Mouse (Mus musculus): Measurements from ENCODE around the gene Cops6. TPM values are rescaled to one million over a fixed set of nuclear protein-coding genes. Genes with fewer than 3 reads are reported as not detected.

Gene Cops6
- polyA plus RNA-seq, 1 experiment from 2014 or later = 269 TPM

- H3K4me3 ChIP-seq = peak overlapping the region; percentile 89
- no peaks in the 10 kb centered on the region for H3K9me3 ChIP-seq
- no peak for ATAC-seq (ENCODE audit: extremely low read depth, insufficient number of reproducible peaks, low FRiP score, low TSS enrichment)
- WGBS = 61% methylated on average over 7 of the region's 7 CpGs
- peaks cover 23% of the 10 kb centered on the region for H3K4me1 ChIP-seq
- peak overlapping the region; percentile 95 for H3K9ac ChIP-seq
- H3K27me3 ChIP-seq (replicated peaks) = no peaks in the 10 kb centered on the region
- peaks cover 32% of the 10 kb centered on the region for H3K36me3 ChIP-seq
- H3K4me2 ChIP-seq = peak overlapping the region; percentile 87
- peak overlapping the region; percentile 65 for H3K27ac ChIP-seq (replicated peaks)
Measured at GRCm38 (mm10) chr5:138160224-138160762, 578 bp upstream of the Cops6 start.

- ATAC-seq (ENCODE audit: extremely low read depth, insufficient number of reproducible peaks, low FRiP score, low TSS enrichment) = no peak
- no peak overlapping the region for H3K4me3 ChIP-seq
- peaks cover 21% of the 10 kb centered on the region for H3K4me1 ChIP-seq
- 67% methylated on average over 6 of the region's 6 CpGs for WGBS
- no peak overlapping the region for H3K4me2 ChIP-seq
- no peaks in the 10 kb centered on the region for H3K27me3 ChIP-seq (replicated peaks)
- peaks cover 60% of the 10 kb centered on the region for H3K36me3 ChIP-seq
- no peak overlapping the region for H3K27ac ChIP-seq (replicated peaks)
- H3K9me3 ChIP-seq = no peaks in the 10 kb centered on the region
- H3K9ac ChIP-seq = no peak overlapping the region
Measured at GRCm38 (mm10) chr5:138163046-138163445, 2.2 kb downstream of the Cops6 start.

GRCm38 (mm10) chr5:138163610-138164009, 2.7 kb downstream of the Cops6 start:
- no peaks in the 10 kb centered on the region for H3K9me3 ChIP-seq
- peaks cover 21% of the 10 kb centered on the region for H3K4me1 ChIP-seq
- WGBS = 75% methylated on average over 10 of the region's 10 CpGs
- H3K36me3 ChIP-seq = peaks cover 66% of the 10 kb centered on the region
- H3K4me3 ChIP-seq = no peak overlapping the region
- H3K27me3 ChIP-seq (replicated peaks) = no peaks in the 10 kb centered on the region
- no peak overlapping the region for H3K9ac ChIP-seq
- no peak for ATAC-seq (ENCODE audit: extremely low read depth, insufficient number of reproducible peaks, low FRiP score, low TSS enrichment)
- no peak overlapping the region for H3K4me2 ChIP-seq
- H3K27ac ChIP-seq (replicated peaks) = no peak overlapping the region

GRCm38 (mm10) chr5:138165594-138165993, 4.7 kb downstream of the Cops6 start:
- no peak overlapping the region for H3K9ac ChIP-seq
- H3K27ac ChIP-seq (replicated peaks) = no peak overlapping the region
- no peaks in the 10 kb centered on the region for H3K9me3 ChIP-seq
- 73% methylated on average over 8 of the region's 8 CpGs for WGBS
- no peak overlapping the region for H3K4me3 ChIP-seq
- no peaks in the 10 kb centered on the region for H3K27me3 ChIP-seq (replicated peaks)
- no peak overlapping the region for H3K4me2 ChIP-seq
- ATAC-seq (ENCODE audit: extremely low read depth, insufficient number of reproducible peaks, low FRiP score, low TSS enrichment) = no peak
- H3K36me3 ChIP-seq = peaks cover 78% of the 10 kb centered on the region
- H3K4me1 ChIP-seq = peaks cover 29% of the 10 kb centered on the region

- peak overlapping the region; percentile 95 for H3K27ac ChIP-seq (replicated peaks)
- no peaks in the 10 kb centered on the region for H3K27me3 ChIP-seq (replicated peaks)
- ATAC-seq (ENCODE audit: extremely low read depth, insufficient number of reproducible peaks, low FRiP score, low TSS enrichment) = peak; percentile 79
- peak overlapping the region; percentile 73 for H3K4me3 ChIP-seq
- peaks cover 68% of the 10 kb centered on the region for H3K36me3 ChIP-seq
- H3K9me3 ChIP-seq = no peaks in the 10 kb centered on the region
- H3K4me1 ChIP-seq = peaks cover 27% of the 10 kb centered on the region
- H3K4me2 ChIP-seq = peak overlapping the region; percentile 90
- H3K9ac ChIP-seq = peak overlapping the region; percentile 88
- WGBS = under 1% methylated on average over 47 of the region's 47 CpGs
Measured at GRCm38 (mm10) chr5:138170936-138171561, 10.2 kb downstream of the Cops6 start.

- Histone ChIP-seq H3K9me3 (no peaks in the 10 kb centered on the region), H3K36me3 (peaks cover 68% of the 10 kb centered on the region), H3K27me3 (replicated peaks) (no peaks in the 10 kb centered on the region), H3K9ac (peak within 1 kb of the TSS; percentile 88), H3K4me2 (peak within 1 kb of the TSS; percentile 90), H3K4me3 (peak within 1 kb of the TSS; percentile 73), H3K4me1 (peaks cover 27% of the 10 kb centered on the region), H3K27ac (replicated peaks) (peak within 1 kb of the TSS; percentile 95)
- ATAC-seq (ENCODE audit: extremely low read depth, insufficient number of reproducible peaks, low FRiP score, low TSS enrichment) = peak; percentile 83
- under 1% methylated on average over 54 of the region's 54 CpGs for WGBS
Measured at GRCm38 (mm10) chr5:138171695-138172491, 11.0 kb downstream of the Cops6 start, which contains the start of the genes Ap4m1 and Mcm7. TSS of gene Ap4m1 (plus strand) at chr5:138172002. TSS of gene Mcm7 (minus strand) at chr5:138172422.

GRCm38 (mm10) chr5:138173217-138173616, 12.3 kb downstream of the Cops6 start:
- Histone ChIP-seq H3K4me2 (peak overlapping the region; percentile 90), H3K27me3 (replicated peaks) (no peaks in the 10 kb centered on the region), H3K36me3 (peaks cover 68% of the 10 kb centered on the region), H3K27ac (replicated peaks) (no peak overlapping the region), H3K9ac (no peak overlapping the region), H3K9me3 (no peaks in the 10 kb centered on the region), H3K4me3 (peak overlapping the region; percentile 73; the same call in 1 of the 2 replicates), H3K4me1 (peaks cover 27% of the 10 kb centered on the region)
- WGBS = 75% methylated on average over 3 of the region's 3 CpGs
- ATAC-seq (ENCODE audit: extremely low read depth, insufficient number of reproducible peaks, low FRiP score, low TSS enrichment) = no peak

GRCm38 (mm10) chr5:138186950-138187638, 26.2 kb downstream of the Cops6 start, which contains the start of the genes Taf6 and Cnpy4:
TSS of gene Taf6 (minus strand) at chr5:138187451.
TSS of gene Cnpy4 (plus strand) at chr5:138187485.
- Histone ChIP-seq H3K9ac (peak within 1 kb of the TSS; percentile 91), H3K27ac (replicated peaks) (peak within 1 kb of the TSS; percentile 74), H3K4me3 (peak within 1 kb of the TSS; percentile 72), H3K27me3 (replicated peaks) (no peaks in the 10 kb centered on the region), H3K36me3 (peaks cover 49% of the 10 kb centered on the region), H3K4me2 (peak within 1 kb of the TSS; percentile 77), H3K4me1 (peaks cover 20% of the 10 kb centered on the region), H3K9me3 (no peaks in the 10 kb centered on the region)
- peak; percentile 69 for ATAC-seq (ENCODE audit: extremely low read depth, insufficient number of reproducible peaks, low FRiP score, low TSS enrichment)
- WGBS = under 1% methylated on average over 31 of the region's 31 CpGs

- peak; percentile 70 for ATAC-seq (ENCODE audit: extremely low read depth, insufficient number of reproducible peaks, low FRiP score, low TSS enrichment)
- Histone ChIP-seq H3K27me3 (replicated peaks) (no peaks in the 10 kb centered on the region), H3K4me1 (peaks cover 20% of the 10 kb centered on the region), H3K27ac (replicated peaks) (peak overlapping the region; percentile 74), H3K9ac (peak overlapping the region; percentile 91), H3K4me2 (peak overlapping the region; percentile 77), H3K9me3 (no peaks in the 10 kb centered on the region), H3K36me3 (peaks cover 49% of the 10 kb centered on the region), H3K4me3 (peak overlapping the region; percentile 72)
- under 1% methylated on average over 10 of the region's 10 CpGs for WGBS
Measured at GRCm38 (mm10) chr5:138187661-138188306, 26.9 kb downstream of the Cops6 start.

- H3K9ac ChIP-seq = peak within 1 kb of the TSS; percentile 92
- H3K4me3 ChIP-seq = peak within 1 kb of the TSS; percentile 80
- H3K4me2 ChIP-seq = peak within 1 kb of the TSS; percentile 99
- H3K27me3 ChIP-seq (replicated peaks) = no peaks in the 10 kb centered on the region
- no peaks in the 10 kb centered on the region for H3K9me3 ChIP-seq
- 7% methylated on average over 54 of the region's 54 CpGs for WGBS
- peak within 1 kb of the TSS; percentile 87 for H3K27ac ChIP-seq (replicated peaks)
- peak; percentile 64 for ATAC-seq (ENCODE audit: extremely low read depth, insufficient number of reproducible peaks, low FRiP score, low TSS enrichment)
- H3K4me1 ChIP-seq = peaks cover 17% of the 10 kb centered on the region
- H3K36me3 ChIP-seq = peaks cover 39% of the 10 kb centered on the region
Measured at GRCm38 (mm10) chr5:138193771-138194727, 33.2 kb downstream of the Cops6 start, which contains the start of gene Mblac1. TSS of gene Mblac1 (plus strand) at chr5:138194314.

Measured in heart, embryonic 13.5 days (tissue).